Mouse (Mus musculus) heart, adult 2 months (tissue): Measurements from ENCODE around the gene Adar. TPM values are rescaled to one million over a fixed set of nuclear protein-coding genes. Genes with fewer than 3 reads are reported as not detected.
A peak's percentile ranks its signal among the peaks of the same experiment; 100 is the strongest.

Experiments used
- DNase-seq, 2 experiments: peaks; one replicate each; pipeline ENCODE4 v3.0.0; 2021
- H3K27ac ChIP-seq: fragments of 200-600 bp; 2 replicates; pipeline ENCODE4 v1.8.1; 2022
- H3K27me3 ChIP-seq: fragments of 200-500 bp; 2 replicates; pipeline ENCODE4 v1.6.1; 2012; ENCODE audit warnings: mild to moderate bottlenecking, low read length, inconsistent platforms, mixed read lengths; ENCODE audit not compliant: control insufficient read depth, insufficient read depth
- H3K36me3 ChIP-seq: fragments of 200-500 bp; 2 replicates; pipeline ENCODE4 v1.6.1; 2012; ENCODE audit warnings: low read length, inconsistent platforms; ENCODE audit not compliant: control insufficient read depth, insufficient read depth
- H3K4me1 ChIP-seq: fragments of 200-500 bp; 2 replicates; pipeline ENCODE4 v1.6.1; 2011; ENCODE audit warnings: low read length; ENCODE audit not compliant: control insufficient read depth, insufficient read depth
- H3K4me3 ChIP-seq: fragments of 200-600 bp; 2 replicates; pipeline ENCODE4 v1.8.1; 2022
- H3K79me2 ChIP-seq: fragments of 200-500 bp; replicated peaks from 2 replicates; pipeline ENCODE4 v1.6.1; 2012; ENCODE audit warnings: mild to moderate bottlenecking, inconsistent platforms, low read length, moderate library complexity, mixed read lengths; ENCODE audit not compliant: control insufficient read depth, insufficient read depth
- H3K9ac ChIP-seq: fragments of 200-500 bp; 2 replicates; pipeline ENCODE4 v1.6.1; 2012; ENCODE audit warnings: low read depth, mild to moderate bottlenecking, control low read depth, inconsistent platforms, low read length, mixed read lengths
- CTCF ChIP-seq: fragments of 200-600 bp; IDR thresholded peaks from 2 replicates; pipeline ENCODE4 v1.8.1; 2022; ENCODE audit warnings: antibody characterized with exemption, mild to moderate bottlenecking, moderate library complexity
- EP300 ChIP-seq: fragments of 200-500 bp; IDR thresholded peaks from 2 replicates; pipeline ENCODE4 v1.6.1; 2011; ENCODE audit warnings: low read depth, low read length, control low read depth; ENCODE audit not compliant: insufficient read depth
- POLR2A ChIP-seq: fragments of 200-500 bp; IDR thresholded peaks from 2 replicates; pipeline ENCODE4 v1.6.1; 2011; ENCODE audit warnings: mild to moderate bottlenecking, low read depth, low read length, control low read depth; ENCODE audit not compliant: insufficient read depth
- WGBS: fragments of 180-500 bp; shearing (Covaris S2); methylation state at CpG from one replicate; pipeline ENCODE4 v1.1.7; 2018; 5-methylcytosine and 5-hydroxymethylcytosine counted together
- intact Hi-C: fragments of 180-260 bp; cut with DNase I; formaldehyde crosslinking; loops from one replicate; pipeline ENCODE4 v1.15.1; 2025
- polyA plus RNA-seq: library from polyadenylated mRNA; depleted of rRNA; stranded (reverse); fragments of >200 nt; gene quantifications from 2 replicates; pipeline ENCODE4 v1.2.3, GENCODE M21; 2012
- total RNA-seq, 2 experiments: library from RNA; stranded (reverse); gene quantifications; 2 replicates each; pipeline ENCODE4 v1.2.3; 2021

The Adar gene
- total and polyA plus RNA-seq, 3 experiments, result 10.8 to 13.1 (median 12.8) TPM

- H3K79me2 ChIP-seq, result no peaks in the 10 kb centered on the region
- H3K27ac ChIP-seq, result no peak overlapping the region
- H3K4me3 ChIP-seq, result no peak overlapping the region
- H3K9ac ChIP-seq, result no peak overlapping the region
- WGBS, result 73% methylated on average over 4 of the region's 4 CpGs
- H3K36me3 ChIP-seq, result no peaks in the 10 kb centered on the region; the same call in 1 of the 2 replicates
- H3K27me3 ChIP-seq, result no peaks in the 10 kb centered on the region
- peaks cover 10% of the 10 kb centered on the region for H3K4me1 ChIP-seq
- no peak for TF ChIP-seq EP300
- TF ChIP-seq POLR2A, result no peak
- TF ChIP-seq CTCF, result no peak
- no peak for DNase-seq
- intact Hi-C loops, result no loop called here
These were observed 61.2 kb downstream of the Adar start for GRCm38 (mm10) chr3:89776001-89776400.

DNA sequence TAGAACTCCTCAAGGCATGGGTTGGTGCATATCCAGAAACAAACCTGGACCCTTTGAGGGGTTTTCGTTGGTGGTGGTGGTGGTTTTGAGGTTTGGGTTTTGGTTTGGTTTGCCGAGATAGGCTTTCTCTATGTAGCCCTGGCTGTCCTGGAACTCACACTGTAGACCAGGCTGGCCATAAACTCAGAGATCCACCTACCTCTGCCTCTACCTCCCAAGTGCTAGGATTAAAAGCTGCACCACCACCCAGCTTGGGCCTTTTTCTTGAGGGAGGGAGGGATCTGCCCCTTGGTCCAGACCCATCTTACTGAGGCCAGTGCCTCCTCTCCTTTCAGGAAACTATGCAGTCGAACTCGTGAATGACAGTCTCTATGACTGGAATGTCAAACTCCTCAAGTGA lies 65.3 kb downstream of the Adar start:
- H3K36me3 ChIP-seq, result no peaks in the 10 kb centered on the region
- 69% methylated on average over 4 of the region's 4 CpGs for WGBS
- peaks cover 1% of the 10 kb centered on the region; the same call in 1 of the 2 replicates for H3K4me1 ChIP-seq
- no peak overlapping the region for H3K27ac ChIP-seq
- no peaks in the 10 kb centered on the region for H3K79me2 ChIP-seq
- no peak overlapping the region for H3K4me3 ChIP-seq
- no peak for DNase-seq
- no peak overlapping the region for H3K9ac ChIP-seq
- intact Hi-C loops, result no loop called here
- TF ChIP-seq POLR2A (no peak), EP300 (no peak), CTCF (no peak)
- H3K27me3 ChIP-seq, result no peaks in the 10 kb centered on the region

GRCm38 (mm10) chr3:89781640-89782039 lies 66.8 kb downstream of the Adar start:
- Histone ChIP-seq H3K4me3 (no peak overlapping the region), H3K4me1 (peaks cover 2% of the 10 kb centered on the region), H3K27me3 (no peaks in the 10 kb centered on the region), H3K36me3 (no peaks in the 10 kb centered on the region), H3K27ac (no peak overlapping the region), H3K9ac (no peak overlapping the region), H3K79me2 (no peaks in the 10 kb centered on the region)
- no peak for DNase-seq
- TF ChIP-seq CTCF (no peak), EP300 (no peak), POLR2A (no peak)
- intact Hi-C loops, result no loop called here
- 50% methylated on average over 5 of the region's 5 CpGs for WGBS

- WGBS, result 8% methylated on average over 11 of the region's 11 CpGs
- H3K4me1 ChIP-seq, result peaks cover 2% of the 10 kb centered on the region
- H3K9ac ChIP-seq, result no peak overlapping the region
- peak overlapping the region; percentile 17 for H3K27ac ChIP-seq
- H3K79me2 ChIP-seq, result no peaks in the 10 kb centered on the region
- DNase-seq, result peak; percentile 88 to 90
- TF ChIP-seq POLR2A, result no peak
- TF ChIP-seq EP300, result peak; percentile 96
- TF ChIP-seq CTCF, result peak; percentile 92
- intact Hi-C loops, result loop anchor here (1.0 kb wide), 1 partner anchor 73 kb away; no protein-coding TSS in a partner anchor
- peak overlapping the region; percentile 26; the same call in 1 of the 2 replicates for H3K4me3 ChIP-seq
- H3K27me3 ChIP-seq, result no peaks in the 10 kb centered on the region
- H3K36me3 ChIP-seq, result no peaks in the 10 kb centered on the region
These were observed 70.3 kb downstream of the Adar start for GRCm38 (mm10) chr3:89784991-89785753.

GRCm38 (mm10) chr3:89786275-89786674 lies 71.5 kb downstream of the Adar start:
- intact Hi-C loops, result no loop called here
- 92% methylated on average over 6 of the region's 6 CpGs for WGBS

GRCm38 (mm10) chr3:89788680-89789352 lies 74.0 kb downstream of the Adar start:
- no peak for TF ChIP-seq EP300
- TF ChIP-seq POLR2A, result no peak
- TF ChIP-seq CTCF, result no peak

More at GRCm38 (mm10) chr3:89786275-89786674, 71.5 kb downstream of the Adar start:
- H3K4me3 ChIP-seq, result no peak overlapping the region
- DNase-seq, result no peak
- TF ChIP-seq EP300 (no peak), POLR2A (no peak), CTCF (no peak)
- peaks cover 2% of the 10 kb centered on the region for H3K4me1 ChIP-seq
- H3K79me2 ChIP-seq, result no peaks in the 10 kb centered on the region
- H3K27ac ChIP-seq, result no peak overlapping the region
- no peaks in the 10 kb centered on the region for H3K27me3 ChIP-seq
- no peak overlapping the region for H3K9ac ChIP-seq
- H3K36me3 ChIP-seq, result no peaks in the 10 kb centered on the region

More at GRCm38 (mm10) chr3:89788680-89789352, 74.0 kb downstream of the Adar start:
- WGBS, result 77% methylated on average over 16 of the region's 16 CpGs
- no peaks in the 10 kb centered on the region for H3K27me3 ChIP-seq
- DNase-seq, result no peak
- H3K27ac ChIP-seq, result no peak overlapping the region
- no peaks in the 10 kb centered on the region for H3K79me2 ChIP-seq
- H3K4me3 ChIP-seq, result no peak overlapping the region
- intact Hi-C loops, result no loop called here
- H3K9ac ChIP-seq, result no peak overlapping the region
- H3K4me1 ChIP-seq, result peaks cover 2% of the 10 kb centered on the region
- no peaks in the 10 kb centered on the region for H3K36me3 ChIP-seq
